Mouse (Mus musculus) heart, embryonic 13.5 days (tissue): ENCODE measurements around the gene Tnfsf13. TPM values are rescaled to one million over a fixed set of nuclear protein-coding genes. Genes with fewer than 3 reads are reported as not detected.
A peak's percentile ranks its signal among the peaks of the same experiment; 100 is the strongest.
"Not testable (repeated sequence)": the region's sequence is repeated elsewhere in the genome, so short reads cannot be mapped to it uniquely, and the experiment has no call there.

Source experiments
- ATAC-seq: fragments of 200-750 bp; cut with Nextera tagmentation; 2 replicates; pipeline ENCODE4 v1.8.0; 2017; ENCODE audit warnings: moderate TSS enrichment; ENCODE audit not compliant: insufficient number of reproducible peaks, low FRiP score, low TSS enrichment; ENCODE audit errors: extremely low read depth
- H3K27ac ChIP-seq: fragments of 300-500 bp; sonication (generic); replicated peaks from 2 replicates; pipeline ENCODE4 v1.5.1; 2015; ENCODE audit warnings: moderate library complexity, mild to moderate bottlenecking, inconsistent platforms
- H3K27me3 ChIP-seq: fragments of 300-500 bp; sonication (generic); replicated peaks from 2 replicates; pipeline ENCODE4 v1.6.1; 2015; ENCODE audit warnings: mild to moderate bottlenecking, inconsistent platforms
- H3K36me3 ChIP-seq: fragments of 300-500 bp; sonication (generic); 2 replicates; pipeline ENCODE4 v1.6.1; 2015; ENCODE audit warnings: mild to moderate bottlenecking, inconsistent platforms
- H3K4me1 ChIP-seq: fragments of 300-500 bp; sonication (generic); 2 replicates; pipeline ENCODE4 v1.6.1; 2015; ENCODE audit warnings: inconsistent platforms
- H3K4me2 ChIP-seq: fragments of 300-500 bp; sonication (generic); 2 replicates; pipeline ENCODE4 v1.6.1; 2015; ENCODE audit warnings: inconsistent platforms, mild to moderate bottlenecking, moderate library complexity
- H3K4me3 ChIP-seq: fragments of 300-500 bp; sonication (generic); 2 replicates; pipeline ENCODE4 v1.5.1; 2015; ENCODE audit warnings: moderate library complexity, mild to moderate bottlenecking, inconsistent platforms
- H3K9ac ChIP-seq: fragments of 300-500 bp; sonication (generic); 2 replicates; pipeline ENCODE4 v1.6.1; 2015; ENCODE audit warnings: inconsistent platforms, mild to moderate bottlenecking, moderate library complexity
- H3K9me3 ChIP-seq: fragments of 300-500 bp; sonication (generic); 2 replicates; pipeline ENCODE4 v1.6.1; 2016; ENCODE audit warnings: inconsistent platforms
- WGBS: fragments of 180-500 bp; shearing (Covaris S2); methylation state at CpG from one replicate; pipeline ENCODE4 v1.1.7; 2015; ENCODE audit warnings: mixed read lengths; 5-methylcytosine and 5-hydroxymethylcytosine counted together
- polyA plus RNA-seq: library from polyadenylated mRNA; unstranded; fragments of >200 nt; fragmentation: Nextera tagmentation; extraction: Ambion mirVana; gene quantifications from 2 replicates; pipeline ENCODE4 v1.2.1, GENCODE M21; 2015

The Tnfsf13 gene
- polyA plus RNA-seq, 1 experiment from 2014 or later: 0.23 TPM

- no peaks in the 10 kb centered on the region for H3K27me3 ChIP-seq
- 57% methylated on average over 8 of the region's 8 CpGs for WGBS
- no peak overlapping the region for H3K27ac ChIP-seq
- no peaks in the 10 kb centered on the region for H3K36me3 ChIP-seq
- no peak overlapping the region for H3K4me3 ChIP-seq
- H3K4me2 ChIP-seq: no peak overlapping the region
- H3K9ac ChIP-seq: no peak overlapping the region
- H3K9me3 ChIP-seq: no peaks in the 10 kb centered on the region
- ATAC-seq: no peak
- peaks cover 18% of the 10 kb centered on the region for H3K4me1 ChIP-seq
These were observed 18.4 kb upstream of the Tnfsf13 start for GRCm38 (mm10) chr11:69703814-69704612.

- not testable (repeated sequence) for H3K4me2 ChIP-seq, ATAC-seq, H3K36me3 ChIP-seq, H3K27ac ChIP-seq, H3K27me3 ChIP-seq, H3K4me3 ChIP-seq, H3K9me3 ChIP-seq, H3K9ac ChIP-seq
- 78% methylated on average over 3 of the region's 3 CpGs for WGBS
- H3K4me1 ChIP-seq: peaks cover 18% of the 10 kb centered on the region
These were observed 17.8 kb upstream of the Tnfsf13 start for GRCm38 (mm10) chr11:69703381-69703780.

- H3K4me1 ChIP-seq: peaks cover 18% of the 10 kb centered on the region
- 90% methylated on average over 10 of the region's 10 CpGs for WGBS
- not testable (repeated sequence) for H3K27ac ChIP-seq, H3K36me3 ChIP-seq, H3K4me2 ChIP-seq, H3K4me3 ChIP-seq, H3K27me3 ChIP-seq, H3K9ac ChIP-seq, ATAC-seq, H3K9me3 ChIP-seq
These were observed 17.3 kb upstream of the Tnfsf13 start for GRCm38 (mm10) chr11:69702886-69703285.

- Histone ChIP-seq H3K36me3 (no peaks in the 10 kb centered on the region), H3K9me3 (no peaks in the 10 kb centered on the region), H3K9ac (0 out of 2 replicates have a peak overlapping the region, but pooled peaks have one; percentile 25), H3K4me3 (no peak overlapping the region), H3K4me2 (0 out of 2 replicates have a peak overlapping the region, but pooled peaks have one; percentile 8), H3K4me1 (peaks cover 26% of the 10 kb centered on the region), H3K27ac (no peak overlapping the region; the same call in 1 of the 2 replicates), H3K27me3 (no peaks in the 10 kb centered on the region)
- WGBS: 13% methylated on average over 1 of the region's 1 CpGs
- no peak for ATAC-seq
These were observed 14.0 kb upstream of the Tnfsf13 start for GRCm38 (mm10) chr11:69699595-69699994.

- ATAC-seq: no peak
- H3K27ac ChIP-seq: no peak overlapping the region
- H3K27me3 ChIP-seq: no peaks in the 10 kb centered on the region
- H3K36me3 ChIP-seq: no peaks in the 10 kb centered on the region
- H3K4me2 ChIP-seq: no peak overlapping the region
- WGBS: 65% methylated on average over 5 of the region's 5 CpGs
- peaks cover 28% of the 10 kb centered on the region for H3K4me1 ChIP-seq
- no peak overlapping the region for H3K4me3 ChIP-seq
- no peaks in the 10 kb centered on the region for H3K9me3 ChIP-seq
- H3K9ac ChIP-seq: no peak overlapping the region
These were observed 13.0 kb upstream of the Tnfsf13 start for GRCm38 (mm10) chr11:69698574-69698973.

- H3K4me3 ChIP-seq: no peak overlapping the region
- no peak overlapping the region for H3K9ac ChIP-seq
- peaks cover 32% of the 10 kb centered on the region for H3K4me1 ChIP-seq
- WGBS: 78% methylated on average over 3 of the region's 3 CpGs
- no peak overlapping the region for H3K27ac ChIP-seq
- no peaks in the 10 kb centered on the region for H3K36me3 ChIP-seq
- no peak overlapping the region for H3K4me2 ChIP-seq
- no peak for ATAC-seq
- H3K9me3 ChIP-seq: no peaks in the 10 kb centered on the region
- no peaks in the 10 kb centered on the region for H3K27me3 ChIP-seq
These were observed 11.8 kb upstream of the Tnfsf13 start for GRCm38 (mm10) chr11:69697396-69697795.

- Histone ChIP-seq H3K4me2 (peak within 1 kb of the TSS; percentile 89), H3K4me3 (peak within 1 kb of the TSS; percentile 67), H3K4me1 (peaks cover 32% of the 10 kb centered on the region), H3K9ac (peak within 1 kb of the TSS; percentile 91), H3K27me3 (no peaks in the 10 kb centered on the region), H3K9me3 (no peaks in the 10 kb centered on the region), H3K27ac (peak within 1 kb of the TSS; percentile 72), H3K36me3 (no peaks in the 10 kb centered on the region)
- peak; percentile 75 for ATAC-seq
- 4% methylated on average over 38 of the region's 41 CpGs for WGBS
These were observed 10.0 kb upstream of the Tnfsf13 start, which contains the start of the genes Tnfsf12 and Tnfsfm13 for GRCm38 (mm10) chr11:69695361-69696181. Gene Tnfsf12, minus strand, starts transcription at chr11:69695849. Gene Tnfsfm13, minus strand, starts transcription at chr11:69696098.

GRCm38 (mm10) chr11:69695046-69695360, 9.4 kb upstream of the Tnfsf13 start:
- Histone ChIP-seq H3K9me3 (no peaks in the 10 kb centered on the region), H3K27me3 (no peaks in the 10 kb centered on the region), H3K4me1 (peaks cover 28% of the 10 kb centered on the region), H3K4me2 (peak overlapping the region; percentile 89), H3K9ac (peak overlapping the region; percentile 91), H3K27ac (peak overlapping the region; percentile 72), H3K36me3 (no peaks in the 10 kb centered on the region), H3K4me3 (peak overlapping the region; percentile 67)
- 28% methylated on average over 6 of the region's 6 CpGs for WGBS
- ATAC-seq: no peak

GRCm38 (mm10) chr11:69693421-69693965, 7.9 kb upstream of the Tnfsf13 start:
- no peak for ATAC-seq
- 49% methylated on average over 11 of the region's 11 CpGs for whole genome bisulfite sequencing
- H3K9me3 ChIP-seq: no peaks in the 10 kb centered on the region

GRCm38 (mm10) chr11:69692863-69693262, 7.3 kb upstream of the Tnfsf13 start:
- Histone ChIP-seq H3K4me3 (no peak overlapping the region), H3K9me3 (no peaks in the 10 kb centered on the region), H3K9ac (peak overlapping the region; percentile 12; the same call in 1 of the 2 replicates), H3K27ac (no peak overlapping the region), H3K36me3 (no peaks in the 10 kb centered on the region), H3K4me1 (peaks cover 19% of the 10 kb centered on the region), H3K4me2 (no peak overlapping the region), H3K27me3 (no peaks in the 10 kb centered on the region)
- ATAC-seq: no peak
- WGBS: 84% methylated on average over 6 of the region's 6 CpGs

More at GRCm38 (mm10) chr11:69693421-69693965, 7.9 kb upstream of the Tnfsf13 start:
- H3K27ac ChIP-seq: no peak overlapping the region
- no peak overlapping the region for H3K4me2 ChIP-seq
- no peak overlapping the region for H3K4me3 ChIP-seq
- no peaks in the 10 kb centered on the region for H3K36me3 ChIP-seq
- peak overlapping the region; percentile 12; the same call in 1 of the 2 replicates for H3K9ac ChIP-seq
- peaks cover 19% of the 10 kb centered on the region for H3K4me1 ChIP-seq
- H3K27me3 ChIP-seq: no peaks in the 10 kb centered on the region

GRCm38 (mm10) chr11:69692196-69692811, 6.7 kb upstream of the Tnfsf13 start:
- Histone ChIP-seq H3K27me3 (no peaks in the 10 kb centered on the region), H3K4me3 (no peak overlapping the region), H3K27ac (no peak overlapping the region), H3K4me1 (peaks cover 19% of the 10 kb centered on the region), H3K4me2 (no peak overlapping the region), H3K9me3 (no peaks in the 10 kb centered on the region), H3K9ac (no peak overlapping the region), H3K36me3 (no peaks in the 10 kb centered on the region)
- ATAC-seq: no peak
- WGBS: 61% methylated on average over 9 of the region's 9 CpGs
